Mouse (Mus musculus): ENCODE results near the gene Arsg.
"Not testable (repeated sequence)": the region's sequence is repeated elsewhere in the genome, so short reads cannot be mapped to it uniquely, and the experiment has no call there.

The Arsg gene

DNA sequence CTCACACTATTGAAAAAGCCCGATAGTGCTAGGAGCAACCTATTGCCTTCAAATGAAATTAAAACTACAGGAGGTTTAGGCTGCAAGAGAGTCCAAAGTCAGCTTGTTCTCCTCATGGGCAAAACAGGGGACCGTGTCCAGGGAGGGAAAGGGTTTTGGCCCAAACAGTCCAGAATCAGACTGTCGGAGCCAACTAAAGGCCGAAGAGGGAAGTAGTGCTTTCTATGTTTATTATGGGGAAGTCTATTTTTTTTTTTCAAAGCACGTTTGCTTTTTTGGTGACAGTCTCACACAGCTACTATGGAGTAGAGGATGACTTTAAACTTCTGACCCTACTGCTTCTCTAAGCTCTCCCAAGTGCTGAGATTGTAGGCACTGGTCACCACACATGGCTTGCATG is 5.0 kb upstream of the Arsg start:
- no peak for ATAC-seq (ENCODE audit: low TSS enrichment)

GRCm38 (mm10) chr11:109470170-109470569 is 3.0 kb upstream of the Arsg start:
- no peak for ATAC-seq (ENCODE audit: low TSS enrichment)

- no peak for ATAC-seq (ENCODE audit: low TSS enrichment)
Observed at GRCm38 (mm10) chr11:109470921-109471861, 2.0 kb upstream of the Arsg start.

DNA sequence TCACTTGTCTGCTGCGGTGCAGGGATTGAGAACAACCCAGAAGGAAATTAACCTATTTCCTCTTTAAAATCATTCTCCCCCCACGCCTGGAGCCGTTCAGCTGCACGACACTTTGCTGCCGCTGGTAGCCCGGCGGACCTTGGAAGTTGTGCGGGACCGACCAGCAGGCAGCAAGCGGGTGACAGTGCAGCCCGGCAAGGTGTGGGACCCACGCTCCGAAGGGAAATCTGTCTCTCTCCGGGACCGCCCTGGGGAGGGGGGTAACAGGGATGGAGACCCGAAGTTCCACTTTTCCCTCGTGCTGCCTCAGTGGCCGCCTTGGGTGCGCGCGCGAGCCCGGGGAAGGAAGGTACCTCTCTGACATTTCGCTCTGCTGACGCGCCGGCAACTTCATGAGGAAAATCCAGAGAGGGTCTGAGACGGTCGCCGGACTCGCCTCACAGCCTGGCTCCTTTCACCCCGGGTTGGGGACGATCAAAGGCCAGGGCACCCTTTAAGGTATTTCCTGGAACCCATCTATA is 943 bp upstream of the Arsg start:
- no peak; the same call in 1 of the 2 replicates for ATAC-seq (ENCODE audit: low TSS enrichment)

- no peak for ATAC-seq (ENCODE audit: low TSS enrichment)
Observed at GRCm38 (mm10) chr11:109472821-109473170, 378 bp upstream of the Arsg start.

DNA sequence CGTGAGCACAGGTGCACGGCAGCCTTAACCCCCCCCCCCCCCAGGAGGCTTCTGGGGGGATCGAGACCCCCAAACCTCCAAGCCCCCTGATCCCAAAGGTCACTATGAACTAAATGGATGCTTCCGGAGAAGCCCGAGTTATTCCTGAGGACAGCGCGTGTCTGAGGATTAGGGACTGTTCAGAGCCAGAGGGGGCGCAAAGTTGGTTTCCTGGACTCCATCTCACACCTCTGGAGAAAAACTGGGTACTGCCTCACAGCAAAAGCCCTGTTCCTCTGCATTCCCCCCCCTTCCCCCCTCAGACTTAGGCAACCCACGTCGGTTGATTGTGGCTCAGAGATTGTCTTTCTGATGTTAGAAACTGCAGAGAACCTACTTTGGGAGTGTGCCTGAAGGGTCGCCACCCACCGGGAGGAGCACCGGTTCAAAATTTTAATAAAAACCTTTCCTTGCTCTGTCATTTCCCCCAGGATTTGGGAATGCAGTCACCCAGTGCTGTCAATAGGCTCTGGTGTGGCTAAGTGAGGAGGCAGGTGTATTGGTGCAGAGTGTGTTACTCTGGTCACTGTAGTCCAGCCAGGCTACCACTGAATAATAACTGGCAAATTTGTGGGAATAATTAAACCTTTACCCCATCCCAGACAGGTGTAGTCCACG is 1.0 kb downstream of the Arsg start:
- ATAC-seq (ENCODE audit: low TSS enrichment), result peak; percentile 38

GRCm38 (mm10) chr11:109474836-109475235 is 1.7 kb downstream of the Arsg start:
- ATAC-seq (ENCODE audit: low TSS enrichment), result no peak

DNA sequence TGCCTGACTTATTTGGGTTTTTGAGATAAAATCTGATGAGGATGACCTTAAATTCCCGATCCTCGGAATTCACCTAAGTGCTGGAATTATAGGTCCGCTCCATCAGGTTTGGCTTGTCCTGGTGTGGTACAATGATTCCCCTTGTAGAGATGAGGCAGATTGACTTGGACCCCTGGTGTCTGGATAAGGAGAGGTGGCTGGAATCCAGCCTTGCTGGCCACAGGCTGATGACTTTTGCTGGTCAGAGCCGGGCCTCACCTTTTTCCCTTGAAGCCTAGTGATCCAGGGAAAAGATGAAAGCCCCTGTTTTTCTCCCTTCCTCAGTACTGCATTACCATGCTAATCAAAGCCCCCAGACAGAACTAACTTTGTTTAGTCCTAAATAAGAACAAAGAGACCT is 2.5 kb downstream of the Arsg start:
- ATAC-seq (ENCODE audit: low TSS enrichment), result no peak

DNA sequence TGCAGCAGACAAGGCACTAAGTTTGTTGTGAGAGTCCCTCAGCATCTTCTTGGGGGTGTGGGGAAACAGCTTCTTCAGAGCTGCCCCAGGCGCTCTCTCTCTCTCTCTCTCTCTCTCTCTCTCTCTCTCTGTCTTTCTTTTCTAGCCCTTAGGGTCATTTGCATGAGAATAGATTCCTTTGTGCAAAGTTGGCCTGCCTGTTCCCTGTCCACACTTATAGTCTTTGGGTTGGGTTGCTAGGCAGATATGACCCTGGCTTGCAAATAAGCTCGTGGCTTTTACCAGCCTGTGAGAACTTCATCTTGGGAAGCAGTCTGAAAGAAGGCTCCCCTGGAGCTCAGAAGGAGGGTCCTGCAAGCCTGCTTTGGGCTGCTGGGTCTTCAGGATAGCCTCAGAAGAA is 3.1 kb downstream of the Arsg start:
- ATAC-seq (ENCODE audit: low TSS enrichment), result no peak

- ATAC-seq (ENCODE audit: low TSS enrichment), result no peak
Observed at GRCm38 (mm10) chr11:109476653-109477052, 3.5 kb downstream of the Arsg start.

DNA sequence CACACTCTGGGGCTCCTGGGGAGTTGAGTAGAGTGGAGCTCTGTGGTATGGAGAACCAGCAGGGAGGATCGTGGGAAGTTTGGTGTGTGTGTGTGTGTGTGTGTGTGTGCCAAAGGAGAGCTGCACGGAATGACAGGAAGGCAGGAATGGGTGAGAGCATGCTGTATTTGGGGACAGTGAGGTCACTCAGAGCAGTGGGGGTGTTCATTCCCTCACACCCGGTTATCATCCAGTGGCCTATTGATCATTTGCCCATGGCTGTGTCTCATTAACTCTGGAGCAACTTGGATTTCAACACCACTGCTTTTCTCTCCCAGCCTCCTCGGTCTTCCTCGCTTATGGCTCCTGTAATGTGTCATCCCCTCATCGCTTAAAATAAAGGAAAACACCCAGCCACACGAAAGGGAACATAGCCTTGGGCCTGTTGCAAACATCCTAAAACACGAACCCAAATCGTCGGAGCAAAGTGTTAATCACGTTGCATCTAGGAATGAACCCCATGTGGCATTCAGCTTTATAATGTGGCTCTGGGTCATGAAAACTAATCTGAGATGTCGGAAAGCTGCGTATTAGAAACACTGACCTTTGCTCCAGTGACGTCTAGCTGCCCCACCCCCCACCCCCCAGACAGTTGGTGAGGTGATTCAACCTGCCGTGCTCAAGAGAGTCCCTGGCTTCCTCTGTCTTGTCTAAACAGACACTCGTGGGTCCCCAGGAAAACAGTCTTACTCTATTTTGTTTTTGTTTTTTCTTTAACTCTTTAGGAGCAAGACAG is 4.6 kb downstream of the Arsg start:
- ATAC-seq (ENCODE audit: low TSS enrichment), result no peak

DNA sequence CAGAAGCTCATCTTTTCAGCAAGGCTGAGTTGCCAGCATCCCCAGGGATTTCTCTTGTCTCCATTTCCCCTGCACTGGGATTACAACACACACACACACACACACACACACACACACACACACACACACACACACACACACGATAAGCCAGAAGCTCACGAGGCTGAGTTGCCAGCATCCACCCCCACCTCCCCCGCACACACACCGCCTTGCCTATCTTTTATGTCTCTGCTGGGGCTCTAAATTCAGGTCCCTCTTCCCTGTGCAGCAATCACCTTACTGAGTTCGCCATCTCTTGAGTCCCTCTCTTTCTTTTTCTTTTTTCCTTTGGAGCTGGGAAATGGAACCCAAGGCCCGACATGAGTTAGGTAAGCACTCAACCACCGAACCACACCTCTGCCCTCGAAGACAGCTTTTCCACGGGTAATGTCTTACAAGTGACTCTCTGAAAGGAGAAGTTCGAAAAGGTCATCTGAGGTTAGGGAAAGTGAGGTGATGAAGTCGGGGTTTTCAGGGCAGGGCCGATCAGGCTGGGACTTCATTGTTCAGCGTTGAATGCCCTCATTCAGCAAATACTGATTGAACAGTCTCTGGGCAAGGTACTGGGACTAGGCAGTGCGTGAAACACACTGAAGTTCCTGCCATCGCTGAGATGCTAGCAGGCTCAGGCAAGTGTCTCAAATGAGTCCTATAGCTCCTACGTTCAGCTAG is 6.6 kb downstream of the Arsg start:
- no peak for ATAC-seq (ENCODE audit: low TSS enrichment)

DNA sequence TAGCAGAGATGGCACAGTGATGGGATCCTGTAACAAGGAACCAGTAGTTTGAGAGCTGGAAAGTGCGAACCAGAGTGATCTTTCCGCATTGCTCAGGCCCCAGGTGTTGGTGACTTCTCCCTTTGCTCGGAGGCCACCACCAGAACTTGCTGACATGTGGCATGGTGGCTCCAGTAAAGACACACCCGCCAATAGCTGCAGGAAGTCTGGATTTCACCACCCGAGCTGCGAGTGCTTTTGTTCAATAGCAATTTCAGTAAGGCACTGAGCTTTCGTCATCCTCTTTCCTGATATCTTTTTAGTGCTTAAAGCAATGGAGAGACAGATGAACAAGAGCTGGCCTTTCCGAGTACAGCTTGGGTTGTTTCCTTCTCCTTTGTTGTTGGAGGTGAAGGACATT is 7.3 kb downstream of the Arsg start:
- no peak for ATAC-seq (ENCODE audit: low TSS enrichment)

GRCm38 (mm10) chr11:109485398-109486045 is 12.3 kb downstream of the Arsg start:
- ATAC-seq (ENCODE audit: low TSS enrichment), result peak; percentile 18; the same call in 1 of the 2 replicates

- ATAC-seq (ENCODE audit: low TSS enrichment), result no peak
Observed at GRCm38 (mm10) chr11:109487111-109487510, 13.9 kb downstream of the Arsg start.

GRCm38 (mm10) chr11:109487991-109488684 is 15.0 kb downstream of the Arsg start:
- no peak for ATAC-seq (ENCODE audit: low TSS enrichment)

GRCm38 (mm10) chr11:109489763-109490162 is 16.6 kb downstream of the Arsg start:
- ATAC-seq (ENCODE audit: low TSS enrichment), result no peak

DNA sequence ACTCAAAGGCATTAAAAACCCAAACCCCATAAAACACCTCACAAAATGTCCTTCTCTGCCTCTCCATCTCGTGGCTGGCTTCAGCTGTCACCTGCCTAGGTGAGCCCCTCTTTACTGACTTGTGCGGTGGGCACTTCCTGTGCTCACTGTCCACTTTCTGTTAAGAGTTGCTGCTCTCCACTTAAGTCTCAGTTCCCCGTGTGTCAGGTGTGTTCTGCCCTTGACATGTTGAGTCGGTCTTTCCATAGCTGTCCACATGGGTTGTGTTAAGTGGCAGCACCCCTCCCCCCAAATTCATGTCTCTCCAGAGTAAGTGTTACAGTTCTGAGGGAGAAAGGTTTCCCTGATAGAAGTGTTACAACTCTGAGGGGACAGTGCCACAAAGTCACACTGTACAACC is 18.7 kb downstream of the Arsg start:
- ATAC-seq (ENCODE audit: low TSS enrichment), result no peak

DNA sequence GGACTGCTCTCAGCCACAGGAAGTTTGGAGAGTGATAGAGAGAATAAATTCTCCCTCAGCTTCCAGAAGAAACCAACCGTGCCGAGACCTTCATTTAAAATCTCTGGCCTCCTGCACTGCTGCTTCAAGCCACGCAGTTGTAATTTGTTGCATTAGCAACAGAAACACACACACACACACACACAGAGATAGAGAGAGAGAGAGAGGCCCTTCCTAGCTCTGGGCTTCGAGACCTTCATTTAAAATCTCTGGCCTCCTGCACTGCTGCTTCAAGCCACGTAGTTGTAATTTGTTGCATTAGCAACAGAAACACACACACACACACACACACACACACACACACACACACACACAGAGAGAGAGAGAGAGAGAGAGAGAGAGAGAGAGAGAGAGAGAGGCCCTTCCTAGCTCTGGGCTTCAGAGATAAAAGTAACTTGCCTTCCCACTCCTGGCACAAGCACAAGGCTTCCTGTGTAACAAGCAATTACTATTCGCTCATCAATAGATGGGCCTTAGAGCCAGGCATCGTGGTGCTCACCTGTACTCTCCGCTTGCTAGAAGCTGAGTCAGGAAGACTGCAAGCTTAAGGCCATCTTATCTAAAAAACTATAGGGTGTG is 19.8 kb downstream of the Arsg start:
- not testable (repeated sequence) for ATAC-seq (ENCODE audit: low TSS enrichment)

All from frontal cortex, adult (tissue).